Mouse (Mus musculus): ENCODE measurements around the gene Pitx3. TPM values are rescaled to one million over a fixed set of nuclear protein-coding genes. Genes with fewer than 3 reads are reported as not detected.

Pitx3 gene
- polyA plus RNA-seq, 1 experiment = not detected

- TF ChIP-seq EP300 (IDR thresholded peaks at IDR 0.05; ENCODE audit: insufficient read depth, low read depth, low read length) (0 out of 2 replicates have a peak, but pooled peaks have one; percentile 27), CTCF (IDR thresholded peaks at IDR 0.05; ENCODE audit: low read depth, low read length) (peak; percentile 96), POLR2A (IDR thresholded peaks at IDR 0.05; ENCODE audit: insufficient read depth, low read length) (no peak)
- Histone ChIP-seq H3K4me1 (ENCODE audit: control insufficient read depth, insufficient read depth, low read length) (no peaks in the 10 kb centered on the region), H3K27ac (ENCODE audit: insufficient read depth, low read length) (no peak overlapping the region), H3K4me3 (ENCODE audit: low read depth, low read length) (peak overlapping the region; percentile 56), H3K36me3 (ENCODE audit: control insufficient read depth, insufficient read depth, low read length, poor library complexity, severe bottlenecking) (no peaks in the 10 kb centered on the region), H3K9me3 (replicated peaks; ENCODE audit: control insufficient read depth, insufficient read depth, low read length, poor library complexity, severe bottlenecking) (no peaks in the 10 kb centered on the region), H3K27me3 (ENCODE audit: control insufficient read depth, insufficient read depth, low read length, poor library complexity, severe bottlenecking) (no peaks in the 10 kb centered on the region; the same call in 1 of the 2 replicates), H3K9ac (ENCODE audit: low read depth, poor library complexity, severe bottlenecking) (peak overlapping the region; percentile 47)
These were observed 11.2 kb downstream of the Pitx3 start for GRCm38 (mm10) chr19:46136639-46137580.

GRCm38 (mm10) chr19:46135789-46136638, 12.1 kb downstream of the Pitx3 start:
- no peaks in the 10 kb centered on the region for H3K36me3 ChIP-seq (ENCODE audit: control insufficient read depth, insufficient read depth, low read length, poor library complexity, severe bottlenecking)
- H3K27me3 ChIP-seq (ENCODE audit: control insufficient read depth, insufficient read depth, low read length, poor library complexity, severe bottlenecking) = no peaks in the 10 kb centered on the region; the same call in 1 of the 2 replicates
- no peaks in the 10 kb centered on the region for H3K9me3 ChIP-seq (replicated peaks; ENCODE audit: control insufficient read depth, insufficient read depth, low read length, poor library complexity, severe bottlenecking)
- no peak overlapping the region for H3K27ac ChIP-seq (ENCODE audit: insufficient read depth, low read length)
- TF ChIP-seq POLR2A (IDR thresholded peaks at IDR 0.05; ENCODE audit: insufficient read depth, low read length) = no peak
- peak; percentile 33 for TF ChIP-seq CTCF (IDR thresholded peaks at IDR 0.05; ENCODE audit: low read depth, low read length)
- peak overlapping the region; percentile 47 for H3K9ac ChIP-seq (ENCODE audit: low read depth, poor library complexity, severe bottlenecking)
- H3K4me1 ChIP-seq (ENCODE audit: control insufficient read depth, insufficient read depth, low read length) = no peaks in the 10 kb centered on the region
- H3K4me3 ChIP-seq (ENCODE audit: low read depth, low read length) = peak overlapping the region; percentile 56

- H3K36me3 ChIP-seq (ENCODE audit: control insufficient read depth, insufficient read depth, low read length, poor library complexity, severe bottlenecking) = no peaks in the 10 kb centered on the region
- H3K27me3 ChIP-seq (ENCODE audit: control insufficient read depth, insufficient read depth, low read length, poor library complexity, severe bottlenecking) = no peaks in the 10 kb centered on the region; the same call in 1 of the 2 replicates
- peak; percentile 97 for TF ChIP-seq CTCF (IDR thresholded peaks at IDR 0.05; ENCODE audit: low read depth, low read length)
- no peak for TF ChIP-seq POLR2A (IDR thresholded peaks at IDR 0.05; ENCODE audit: insufficient read depth, low read length)
- H3K4me1 ChIP-seq (ENCODE audit: control insufficient read depth, insufficient read depth, low read length) = no peaks in the 10 kb centered on the region
- H3K27ac ChIP-seq (ENCODE audit: insufficient read depth, low read length) = no peak overlapping the region
- H3K4me3 ChIP-seq (ENCODE audit: low read depth, low read length) = peak overlapping the region; percentile 56
- no peaks in the 10 kb centered on the region for H3K9me3 ChIP-seq (replicated peaks; ENCODE audit: control insufficient read depth, insufficient read depth, low read length, poor library complexity, severe bottlenecking)
- peak overlapping the region; percentile 47 for H3K9ac ChIP-seq (ENCODE audit: low read depth, poor library complexity, severe bottlenecking)
These were observed 12.8 kb downstream of the Pitx3 start for GRCm38 (mm10) chr19:46135297-46135696.

GRCm38 (mm10) chr19:46132577-46132976, 15.5 kb downstream of the Pitx3 start:
- Histone ChIP-seq H3K27me3 (ENCODE audit: control insufficient read depth, insufficient read depth, low read length, poor library complexity, severe bottlenecking) (no peaks in the 10 kb centered on the region; the same call in 1 of the 2 replicates), H3K4me3 (ENCODE audit: low read depth, low read length) (no peak overlapping the region), H3K27ac (ENCODE audit: insufficient read depth, low read length) (no peak overlapping the region), H3K9ac (ENCODE audit: low read depth, poor library complexity, severe bottlenecking) (no peak overlapping the region), H3K4me1 (ENCODE audit: control insufficient read depth, insufficient read depth, low read length) (no peaks in the 10 kb centered on the region), H3K36me3 (ENCODE audit: control insufficient read depth, insufficient read depth, low read length, poor library complexity, severe bottlenecking) (no peaks in the 10 kb centered on the region), H3K9me3 (replicated peaks; ENCODE audit: control insufficient read depth, insufficient read depth, low read length, poor library complexity, severe bottlenecking) (no peaks in the 10 kb centered on the region)
- no peak for TF ChIP-seq CTCF (IDR thresholded peaks at IDR 0.05; ENCODE audit: low read depth, low read length)
- TF ChIP-seq EP300 (IDR thresholded peaks at IDR 0.05; ENCODE audit: insufficient read depth, low read depth, low read length) = no peak
- TF ChIP-seq POLR2A (IDR thresholded peaks at IDR 0.05; ENCODE audit: insufficient read depth, low read length) = no peak

GRCm38 (mm10) chr19:46131694-46132525, 16.2 kb downstream of the Pitx3 start, which contains the start of gene Elovl3:
Gene Elovl3, plus strand, starts transcription at chr19:46131897.
- Histone ChIP-seq H3K9ac (ENCODE audit: low read depth, poor library complexity, severe bottlenecking) (no peak within 1 kb of the TSS), H3K27ac (ENCODE audit: insufficient read depth, low read length) (no peak within 1 kb of the TSS)
- no peak for TF ChIP-seq POLR2A (IDR thresholded peaks at IDR 0.05; ENCODE audit: insufficient read depth, low read length)
- TF ChIP-seq EP300 (IDR thresholded peaks at IDR 0.05; ENCODE audit: insufficient read depth, low read depth, low read length) = no peak
- TF ChIP-seq CTCF (IDR thresholded peaks at IDR 0.05; ENCODE audit: low read depth, low read length) = no peak

More at GRCm38 (mm10) chr19:46131694-46132525, 16.2 kb downstream of the Pitx3 start, which contains the start of gene Elovl3:
- Histone ChIP-seq H3K36me3 (ENCODE audit: control insufficient read depth, insufficient read depth, low read length, poor library complexity, severe bottlenecking) (no peaks in the 10 kb centered on the region), H3K9me3 (replicated peaks; ENCODE audit: control insufficient read depth, insufficient read depth, low read length, poor library complexity, severe bottlenecking) (no peaks in the 10 kb centered on the region), H3K4me1 (ENCODE audit: control insufficient read depth, insufficient read depth, low read length) (no peaks in the 10 kb centered on the region), H3K27me3 (ENCODE audit: control insufficient read depth, insufficient read depth, low read length, poor library complexity, severe bottlenecking) (no peaks in the 10 kb centered on the region; the same call in 1 of the 2 replicates), H3K4me3 (ENCODE audit: low read depth, low read length) (peak within 1 kb of the TSS; percentile 23)

Measured in ES-Bruce4 (cell line).